ENCODE assay signal across 16 mouse cellular contexts in genomic region chr5:35739005-35739404, GRCm38 (mm10). TPM values are rescaled to one million over a fixed set of nuclear protein-coding genes. Genes with fewer than 3 reads are reported as not detected.
DNase-seq lines count a peak whose midpoint lies in the region; ATAC-seq and TF ChIP-seq lines count a peak whose summit lies in the region.
"Had no signal": no experiment of that assay in that cellular context is flagged by ENCODE, and none has a peak within 500 bp of the region (broad histone marks: within the 10 kb centered on the region; RNA-seq: fewer than 3 reads in every experiment).

No protein-coding gene starts in this region.

- no peaks in the 10 kb centered on the region for H3K27me3 ChIP-seq in lung, postnatal 0 days (replicated peaks; ENCODE audit: insufficient read depth, low read length)
- H3K27me3 ChIP-seq in kidney, adult 2 months (replicated peaks; ENCODE audit: control insufficient read depth, insufficient read depth, low read length), result no peaks in the 10 kb centered on the region
- no peaks in the 10 kb centered on the region for H3K27me3 ChIP-seq in midbrain, embryonic 14.5 days (ENCODE audit: control insufficient read depth, insufficient read depth, low read length)

- no peaks in the 10 kb centered on the region for H3K9me3 ChIP-seq in lung, postnatal 0 days (ENCODE audit: low read length)
- no peaks in the 10 kb centered on the region for H3K9me3 ChIP-seq in midbrain, embryonic 14.5 days (ENCODE audit: control insufficient read depth, low read length)
- H3K9me3 ChIP-seq: midbrain, embryonic 10.5 days; neural tube, embryonic 15.5 days had no signal

- 48% methylated on average over 2 of the region's 2 CpGs for WGBS in lung, postnatal 0 days
- 37% methylated on average over 2 of the region's 2 CpGs for WGBS in kidney, adult 2 months
- whole genome bisulfite sequencing in midbrain, embryonic 14.5 days, result 68% methylated on average over 2 of the region's 2 CpGs

- peaks cover 26% of the 10 kb centered on the region for H3K4me1 ChIP-seq in lung, postnatal 0 days (ENCODE audit: insufficient read depth, low read depth, low read length)
- H3K4me1 ChIP-seq in kidney, adult 2 months (ENCODE audit: control insufficient read depth, insufficient read depth, low read length), result peaks cover 57% of the 10 kb centered on the region
- no peaks in the 10 kb centered on the region for H3K4me1 ChIP-seq in midbrain, embryonic 14.5 days (ENCODE audit: control insufficient read depth, insufficient read depth, low read length)
- H3K4me1 ChIP-seq: neural tube, embryonic 15.5 days had no signal

- H3K4me2 ChIP-seq in lung, postnatal 0 days (replicated peaks; ENCODE audit: low read depth, low read length), result peak overlapping the region; percentile 27
- H3K4me2 ChIP-seq in midbrain, embryonic 14.5 days (ENCODE audit: low read length), result no peak overlapping the region
- H3K4me2 ChIP-seq: neural tube, embryonic 15.5 days had no signal

- no peaks in the 10 kb centered on the region for H3K36me3 ChIP-seq in lung, postnatal 0 days (ENCODE audit: insufficient read depth, low read length)
- no peaks in the 10 kb centered on the region for H3K36me3 ChIP-seq in kidney, adult 2 months (ENCODE audit: control insufficient read depth, insufficient read depth, low read length)
- H3K36me3 ChIP-seq in midbrain, embryonic 14.5 days (ENCODE audit: control insufficient read depth, insufficient read depth, low read length), result no peaks in the 10 kb centered on the region
- H3K36me3 ChIP-seq: midbrain, embryonic 10.5 days; neural tube, embryonic 15.5 days had no signal

- TF ChIP-seq POLR2A in kidney, adult 2 months (IDR thresholded peaks at IDR 0.05; ENCODE audit: low read depth, low read length), result no peak

- H3K9ac ChIP-seq in lung, postnatal 0 days (replicated peaks; ENCODE audit: low read depth), result no peak overlapping the region
- no peak overlapping the region for H3K9ac ChIP-seq in midbrain, embryonic 14.5 days (replicated peaks; ENCODE audit: low read length)
- H3K9ac ChIP-seq: neural tube, embryonic 15.5 days had no signal

- no peak for DNase-seq in lung, postnatal 0 days (ENCODE audit: low spot score)
- no peak for DNase-seq in lung, postnatal 10 days
- DNase-seq in kidney, adult 2 months, result peak; percentile 81
- DNase-seq in kidney, postnatal 25 days, result peak; percentile 57 to 83
- DNase-seq in midbrain, embryonic 14.5 days, result no peak
- DNase-seq in right cerebral cortex, postnatal 4 days, result no peak
- DNase-seq in spleen, postnatal 10 days (ENCODE audit: low spot score in 2 of 2), result no peak
- DNase-seq: adrenal gland, postnatal 25 days; cerebellum, adult 9-11 months; embryo, embryonic 11 days; heart, adult 18-20 months; heart, postnatal 36 days; thymus, adult 18-20 months had no signal

- no peak for ATAC-seq in lung, postnatal 0 days
- no peak for ATAC-seq in midbrain, embryonic 14.5 days (ENCODE audit: low FRiP score, low TSS enrichment)
- ATAC-seq: forebrain, embryonic 14.5 days had no signal

- TF ChIP-seq EP300 in lung, postnatal 0 days (IDR thresholded peaks at IDR 0.05), result no peak

- H3K27ac ChIP-seq in lung, postnatal 0 days (ENCODE audit: low read length), result peak overlapping the region; percentile 78
- peak overlapping the region; percentile 72 for H3K27ac ChIP-seq in kidney, adult 2 months (ENCODE audit: insufficient read depth, low read depth, low read length)
- H3K27ac ChIP-seq in midbrain, embryonic 14.5 days (replicated peaks; ENCODE audit: low read depth, low read length), result no peak overlapping the region
- H3K27ac ChIP-seq: midbrain, embryonic 10.5 days; neural tube, embryonic 15.5 days had no signal

- 0 out of 2 replicates have a peak overlapping the region, but pooled peaks have one; percentile 2 for H3K4me3 ChIP-seq in lung, postnatal 0 days (ENCODE audit: low read depth, low read length)
- peak overlapping the region; percentile 43 for H3K4me3 ChIP-seq in kidney, adult 2 months (ENCODE audit: insufficient read depth, low read depth, low read length)
- no peak overlapping the region for H3K4me3 ChIP-seq in midbrain, embryonic 14.5 days (replicated peaks; ENCODE audit: low read depth, low read length)
- H3K4me3 ChIP-seq: midbrain, embryonic 10.5 days; neural tube, embryonic 15.5 days had no signal

- no peak for TF ChIP-seq CTCF in lung, postnatal 0 days (IDR thresholded peaks at IDR 0.05)
- TF ChIP-seq CTCF in kidney, adult 2 months (conservative IDR thresholded peaks at IDR 0.05; ENCODE audit: insufficient read depth, insufficient read length, low read depth, low read length), result no peak

RNA-seq across cellular contexts. Expression of gene Sh3tc1, which starts 0.8 kb away (rescaled TPM):
- polyA plus RNA-seq in lung, postnatal 0 days (2015; fragmentation: Nextera tagmentation; extraction: Ambion mirVana), result 21.1 and 22.9 TPM in 2 replicates
- polyA plus RNA-seq in kidney, adult 2 months (2012; rRNA removed), result 35.1 and 40.1 TPM in 2 replicates
- polyA plus RNA-seq in midbrain, embryonic 14.5 days (2014; fragmentation: Nextera tagmentation; extraction: Ambion mirVana), result 1.7 and 2.2 TPM in 2 replicates

RNA-seq across cellular contexts. Expression of gene Ablim2, which starts 18.7 kb away (rescaled TPM):
- polyA plus RNA-seq in lung, postnatal 0 days (2015; fragmentation: Nextera tagmentation; extraction: Ambion mirVana), result 0.74 and 0.75 TPM in 2 replicates
- 5.8 and 7.5 TPM in 2 replicates for polyA plus RNA-seq in kidney, adult 2 months (2012; rRNA removed)
- 9.6 and 13.9 TPM in 2 replicates for polyA plus RNA-seq in midbrain, embryonic 14.5 days (2014; fragmentation: Nextera tagmentation; extraction: Ambion mirVana)

RNA-seq across cellular contexts. Expression of gene Htra3, which starts 59.4 kb away (rescaled TPM):
- polyA plus RNA-seq in lung, postnatal 0 days (2015; fragmentation: Nextera tagmentation; extraction: Ambion mirVana), result 35.7 and 40.5 TPM in 2 replicates
- polyA plus RNA-seq in kidney, adult 2 months (2012; rRNA removed), result 9.8 and 12.4 TPM in 2 replicates
- polyA plus RNA-seq in midbrain, embryonic 14.5 days (2014; fragmentation: Nextera tagmentation; extraction: Ambion mirVana), result 11.2 and 11.4 TPM in 2 replicates

Comparison
In these comparisons a context has a peak if more than half of its experiments do, and no peak if none do; other contexts are left out.
1. DNase-seq: peak in kidney, adult 2 months (single experiment) and kidney, postnatal 25 days (2 of 2); none in lung, postnatal 0 days (single experiment), lung, postnatal 10 days (single experiment), midbrain, embryonic 14.5 days (single experiment), right cerebral cortex, postnatal 4 days (single experiment) and spleen, postnatal 10 days (0 of 2).